Mouse (Mus musculus) G1E-ER4 (cell line): Measurements from ENCODE around the gene Znrf4. TPM values are rescaled to one million over a fixed set of nuclear protein-coding genes. Genes with fewer than 3 reads are reported as not detected.

Experiments used
- GATA1 ChIP-seq: IDR thresholded peaks from one replicate; pipeline ENCODE4 v1.8.0; 2012; ENCODE audit warnings: low read length, inconsistent platforms
- polyA plus RNA-seq: library from polyadenylated mRNA; stranded (reverse); fragments of >175 nt; gene quantifications from 2 replicates; pipeline ENCODE4 v1.2.3, GENCODE M21; 2012

Gene Znrf4
- polyA plus RNA-seq, 1 experiment = not detected

- TF ChIP-seq GATA1 = no peak
These were observed 32.6 kb upstream of the Znrf4 start for GRCm38 (mm10) chr17:56544699-56545387.

- TF ChIP-seq GATA1 = no peak
These were observed 31.5 kb upstream of the Znrf4 start for GRCm38 (mm10) chr17:56543684-56544224.

- no peak for TF ChIP-seq GATA1
These were observed 30.5 kb upstream of the Znrf4 start for GRCm38 (mm10) chr17:56542736-56543135.

GRCm38 (mm10) chr17:56540562-56540975 lies 28.3 kb upstream of the Znrf4 start:
- no peak for TF ChIP-seq GATA1

GRCm38 (mm10) chr17:56537912-56538311 lies 25.7 kb upstream of the Znrf4 start:
- TF ChIP-seq GATA1 = no peak

GRCm38 (mm10) chr17:56536874-56537273 lies 24.6 kb upstream of the Znrf4 start:
- TF ChIP-seq GATA1 = no peak

- no peak for TF ChIP-seq GATA1
These were observed 24.0 kb upstream of the Znrf4 start for GRCm38 (mm10) chr17:56536192-56536591.

- TF ChIP-seq GATA1 = no peak
These were observed 12.7 kb upstream of the Znrf4 start for GRCm38 (mm10) chr17:56524943-56525342.

GRCm38 (mm10) chr17:56522744-56523143 lies 10.5 kb upstream of the Znrf4 start:
- no peak for TF ChIP-seq GATA1

GRCm38 (mm10) chr17:56515690-56516410 lies 3.6 kb upstream of the Znrf4 start:
- TF ChIP-seq GATA1 = no peak

- TF ChIP-seq GATA1 = no peak
These were observed 2.7 kb upstream of the Znrf4 start for GRCm38 (mm10) chr17:56514916-56515315.

GRCm38 (mm10) chr17:56514330-56514729 lies 2.1 kb upstream of the Znrf4 start:
- no peak for TF ChIP-seq GATA1

- no peak for TF ChIP-seq GATA1
These were observed 532 bp downstream of the Znrf4 start for GRCm38 (mm10) chr17:56511707-56512090.

GRCm38 (mm10) chr17:56510970-56511706 lies 1.1 kb downstream of the Znrf4 start:
- no peak for TF ChIP-seq GATA1

GRCm38 (mm10) chr17:56510473-56510969 lies 1.7 kb downstream of the Znrf4 start:
- no peak for TF ChIP-seq GATA1
